Mouse (Mus musculus) cerebellum, postnatal 10 days (tissue): ENCODE data around the gene 1700125H20Rik.

Experiments
- DNase-seq, 2 experiments: peaks; one replicate each; pipeline ENCODE4 v3.0.0; 2021; ENCODE audit warnings: mixed read lengths in 2 of 2

Gene 1700125H20Rik

GRCm38 (mm10) chr11:85184839-85185238, 14.6 kb downstream of the 1700125H20Rik start:
- no peak for DNase-seq

DNA sequence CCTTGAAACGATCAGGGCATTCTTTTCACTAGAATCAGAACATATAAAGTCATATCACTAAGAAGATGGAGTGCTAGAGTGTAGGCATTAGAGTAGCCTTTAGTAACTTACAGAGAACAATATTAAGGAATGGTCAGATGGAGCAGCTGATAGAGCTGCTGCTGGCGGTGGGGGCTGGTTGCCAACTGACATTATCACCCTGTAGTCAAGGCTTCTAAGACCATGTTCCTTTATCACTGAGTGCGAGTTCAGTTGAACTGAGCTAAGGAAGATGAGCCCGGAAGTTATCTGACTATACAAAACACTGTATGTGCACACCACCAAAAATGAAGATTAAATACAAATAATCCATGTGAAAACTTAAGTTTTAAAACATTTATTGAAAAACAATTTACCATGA, 18.9 kb downstream of the 1700125H20Rik start:
- DNase-seq: no peak

DNA sequence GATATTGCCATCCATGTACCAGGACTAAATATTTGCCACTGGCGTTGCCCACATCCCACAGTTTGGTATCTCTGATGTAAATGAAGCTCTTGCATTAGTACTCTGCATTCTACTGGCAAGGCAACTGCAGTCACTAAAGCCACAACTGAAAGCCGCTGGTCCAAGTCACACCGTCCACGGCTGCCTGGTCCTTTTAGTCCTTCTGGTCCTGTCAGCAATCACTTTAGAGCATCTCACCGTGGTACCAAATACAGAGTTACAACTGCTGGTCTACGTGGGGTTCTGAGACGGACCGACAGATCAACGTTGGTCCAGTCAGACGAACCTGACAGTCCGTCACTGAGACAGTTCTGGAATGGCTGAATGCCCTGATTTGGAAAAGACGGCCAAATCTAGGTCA, 20.5 kb downstream of the 1700125H20Rik start:
- DNase-seq: no peak

DNA sequence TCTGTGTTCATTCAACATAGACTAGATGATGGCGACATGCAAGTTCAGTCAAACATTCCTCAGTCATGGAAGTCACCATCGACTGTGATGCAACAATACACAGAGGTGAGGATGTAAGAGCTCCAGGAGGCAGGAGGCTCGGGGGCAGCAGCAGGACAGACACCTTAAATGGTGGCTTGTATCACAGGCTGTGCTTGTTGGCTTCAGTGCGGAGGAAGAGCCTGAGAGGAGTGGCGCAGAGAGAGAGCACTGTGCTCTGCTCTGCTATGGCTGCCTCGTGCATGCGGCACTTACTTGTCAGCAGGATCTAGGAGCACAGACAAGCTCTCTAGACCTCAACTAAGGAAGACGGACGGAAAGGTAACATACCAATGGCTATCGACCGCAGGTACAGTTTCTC, 24.0 kb downstream of the 1700125H20Rik start:
- no peak for DNase-seq

DNA sequence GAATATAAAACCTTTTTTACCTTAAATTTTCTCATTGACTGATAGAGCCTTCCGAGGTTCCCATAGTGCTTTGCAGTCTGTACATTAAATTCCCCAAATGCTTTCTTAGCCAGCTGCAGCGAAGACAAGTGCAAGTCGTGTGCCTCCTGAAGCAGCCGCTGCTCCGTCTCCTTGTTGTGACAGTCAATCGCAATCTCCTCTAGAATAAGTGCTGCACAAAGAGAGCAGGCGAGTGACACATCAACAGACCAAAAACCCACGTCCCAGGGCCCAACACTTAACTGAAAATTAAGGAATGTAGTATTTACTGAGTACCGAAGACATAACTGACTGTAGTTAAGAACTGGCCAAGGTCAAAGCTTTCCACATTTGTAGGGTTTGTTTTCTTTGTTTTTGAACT, 25.8 kb downstream of the 1700125H20Rik start:
- DNase-seq: no peak

DNA sequence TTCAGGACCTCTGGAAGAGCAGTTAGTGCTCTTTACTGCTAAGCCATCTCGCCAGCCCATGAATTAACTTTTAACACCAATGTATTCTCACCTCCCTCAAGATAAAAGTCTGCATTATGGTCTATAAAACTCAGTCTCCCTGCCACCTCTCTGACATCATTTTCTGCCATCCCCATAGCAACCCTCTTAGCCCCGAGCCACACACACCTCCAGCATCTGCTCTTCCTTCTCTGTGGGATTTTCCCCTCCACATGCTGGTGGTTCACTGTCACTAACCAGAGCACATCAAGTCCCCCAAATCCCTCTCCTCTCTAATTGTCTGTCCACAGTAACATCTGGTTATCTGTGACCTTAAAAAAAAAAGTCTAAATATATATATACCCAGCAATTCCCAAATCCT, 28.7 kb downstream of the 1700125H20Rik start:
- no peak for DNase-seq

DNA sequence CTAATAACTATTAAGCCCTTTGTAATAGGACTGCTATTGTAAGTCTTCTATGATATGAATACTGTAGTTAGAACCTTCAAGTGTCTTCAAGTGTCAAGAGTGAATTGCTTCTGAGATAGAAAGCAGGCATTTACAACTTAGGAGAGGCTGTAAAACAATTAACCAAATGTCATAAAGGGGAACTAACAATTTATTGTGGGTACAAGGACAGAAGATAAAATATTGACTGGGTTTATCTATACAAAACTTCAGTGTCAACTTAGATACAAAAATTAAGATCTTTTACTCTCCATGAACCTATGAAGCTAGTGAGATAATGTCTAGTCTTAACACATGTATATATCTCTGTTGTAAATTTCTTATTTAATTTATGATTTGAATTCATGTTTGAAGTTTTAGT, 36.0 kb downstream of the 1700125H20Rik start:
- no peak for DNase-seq

GRCm38 (mm10) chr11:85211151-85211550, 40.9 kb downstream of the 1700125H20Rik start:
- DNase-seq: no peak

GRCm38 (mm10) chr11:85213215-85213614, 43.0 kb downstream of the 1700125H20Rik start:
- no peak for DNase-seq

DNA sequence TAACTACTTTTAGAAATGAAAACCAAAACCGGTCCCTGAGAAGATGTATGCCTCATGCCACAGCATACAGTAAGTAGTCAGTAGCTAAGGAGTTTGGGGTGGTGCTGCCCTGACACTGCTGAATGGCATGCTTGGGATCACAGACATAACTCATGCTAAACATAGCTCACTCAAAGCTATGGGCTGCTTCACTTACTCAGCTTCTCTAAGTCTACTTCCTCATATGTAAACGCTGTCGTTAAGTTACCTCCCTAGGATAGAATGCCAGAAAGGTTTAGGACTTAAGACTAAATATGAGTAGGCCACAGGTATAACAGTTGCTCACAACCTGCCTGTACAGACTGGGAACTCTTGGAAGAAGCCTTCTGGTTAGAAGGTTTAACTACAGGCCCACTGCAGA, 44.5 kb downstream of the 1700125H20Rik start:
- no peak for DNase-seq

- DNase-seq: no peak
These were observed 48.8 kb downstream of the 1700125H20Rik start for GRCm38 (mm10) chr11:85219014-85219413.

GRCm38 (mm10) chr11:85222561-85222960, 52.4 kb downstream of the 1700125H20Rik start:
- DNase-seq: no peak

DNA sequence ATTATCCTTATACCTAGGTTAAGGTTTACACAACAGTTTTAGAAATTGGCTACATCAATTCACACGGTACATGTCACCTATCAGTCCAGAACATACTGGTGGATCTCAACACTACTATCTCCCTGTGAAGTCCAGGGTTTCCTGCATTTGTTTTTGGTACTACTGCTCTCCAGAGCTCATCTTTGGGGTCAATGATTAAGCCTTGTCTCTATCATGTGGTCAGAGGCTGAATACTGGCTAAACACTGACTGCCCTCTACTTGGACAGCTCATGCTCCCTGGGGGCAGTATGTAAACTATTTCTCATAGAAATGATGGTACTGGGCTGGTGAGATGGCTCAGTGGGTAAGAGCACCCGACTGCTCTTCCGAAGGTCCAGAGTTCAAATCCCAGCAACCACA, 53.0 kb downstream of the 1700125H20Rik start:
- no peak for DNase-seq
